29 mouse cellular contexts compared by ENCODE assay signal in genomic region chr13:26594313-26594712, GRCm38 (mm10).
A peak's percentile ranks its signal among the peaks of the same experiment; 100 is the strongest.
DNase-seq lines count a peak whose midpoint lies in the region; ATAC-seq lines count a peak whose summit lies in the region.
"Had no signal": no experiment of that assay in that cellular context is flagged by ENCODE, and none has a peak within 500 bp of the region (broad histone marks: within the 10 kb centered on the region; RNA-seq: fewer than 3 reads in every experiment).

No protein-coding gene starts in this region.

- H3K4me3 ChIP-seq in kidney, embryonic 14.5 days (ENCODE audit: low read length), result no peak overlapping the region
- H3K4me3 ChIP-seq: embryonic facial prominence, embryonic 15.5 days; heart, adult 2 months; heart, embryonic 12.5 days; hindbrain, embryonic 15.5 days; liver, embryonic 12.5 days; megakaryocyte, embryonic 14.5 days; midbrain, embryonic 15.5 days; neural tube, embryonic 12.5 days had no signal

- H3K4me2 ChIP-seq in kidney, embryonic 14.5 days (replicated peaks; ENCODE audit: low read depth, low read length), result no peak overlapping the region
- H3K4me2 ChIP-seq: embryonic facial prominence, embryonic 15.5 days; heart, embryonic 12.5 days; hindbrain, embryonic 15.5 days; liver, embryonic 12.5 days; midbrain, embryonic 15.5 days; neural tube, embryonic 12.5 days had no signal

- no peaks in the 10 kb centered on the region for H3K36me3 ChIP-seq in kidney, embryonic 14.5 days (ENCODE audit: control insufficient read depth, insufficient read depth, low read length)
- H3K36me3 ChIP-seq: embryonic facial prominence, embryonic 15.5 days; heart, embryonic 12.5 days; hindbrain, embryonic 15.5 days; liver, embryonic 12.5 days; midbrain, embryonic 15.5 days; neural tube, embryonic 12.5 days had no signal

- DNase-seq in embryo, embryonic 10.5 days (ENCODE audit: low spot score), result peak; percentile 28
- no peak for DNase-seq in embryo, embryonic 11 days
- no peak for DNase-seq in kidney, adult 18-20 months
- peak; percentile 4 for DNase-seq in lung, postnatal 10 days
- DNase-seq in lung, postnatal 36 days, result no peak
- peak; percentile 11 for DNase-seq in mesoderm, embryonic 11.5 days (ENCODE audit: low read depth, low spot score)
- DNase-seq in adrenal gland, postnatal 36 days, result no peak
- DNase-seq: adrenal gland, adult 2 months; cerebellum, adult 2 months; cerebellum, postnatal 25 days; heart, adult 2 months; heart, postnatal 4 days; kidney, adult 8-10 months; layer of hippocampus, postnatal 36 days; left cerebral cortex, postnatal 4 days; liver, postnatal 0 days; lung, postnatal 4 days; thymus, postnatal 4 days had no signal

- no peak overlapping the region for H3K27ac ChIP-seq in kidney, embryonic 14.5 days (ENCODE audit: low read depth, low read length)
- H3K27ac ChIP-seq: embryonic facial prominence, embryonic 15.5 days; heart, adult 2 months; hindbrain, embryonic 15.5 days; liver, embryonic 12.5 days; midbrain, embryonic 15.5 days; neural tube, embryonic 12.5 days had no signal

- H3K9me3 ChIP-seq in kidney, embryonic 14.5 days (ENCODE audit: control insufficient read depth, low read length), result no peaks in the 10 kb centered on the region
- H3K9me3 ChIP-seq: embryonic facial prominence, embryonic 15.5 days; heart, embryonic 12.5 days; hindbrain, embryonic 15.5 days; liver, embryonic 12.5 days; midbrain, embryonic 15.5 days; neural tube, embryonic 12.5 days had no signal

- no peak overlapping the region for H3K9ac ChIP-seq in kidney, embryonic 14.5 days (ENCODE audit: low read depth, low read length)
- H3K9ac ChIP-seq: embryonic facial prominence, embryonic 15.5 days; heart, embryonic 12.5 days; hindbrain, embryonic 15.5 days; liver, embryonic 12.5 days; liver, postnatal 0 days; midbrain, embryonic 15.5 days; neural tube, embryonic 12.5 days had no signal

- H3K27me3 ChIP-seq in kidney, embryonic 14.5 days (ENCODE audit: control insufficient read depth, insufficient read depth, low read length), result no peaks in the 10 kb centered on the region
- H3K27me3 ChIP-seq: CH12.LX; embryonic facial prominence, embryonic 15.5 days; heart, embryonic 12.5 days; hindbrain, embryonic 15.5 days; liver, embryonic 12.5 days; megakaryocyte, embryonic 14.5 days; midbrain, embryonic 15.5 days; neural tube, embryonic 12.5 days had no signal

- H3K4me1 ChIP-seq in kidney, embryonic 14.5 days (ENCODE audit: control insufficient read depth, insufficient read depth, low read length), result no peaks in the 10 kb centered on the region
- H3K4me1 ChIP-seq: embryonic facial prominence, embryonic 15.5 days; heart, embryonic 12.5 days; hindbrain, embryonic 15.5 days; liver, embryonic 12.5 days; megakaryocyte, embryonic 14.5 days; midbrain, embryonic 15.5 days; neural tube, embryonic 12.5 days had no signal

- peak; percentile 62; the same call in 1 of the 2 replicates for ATAC-seq in kidney, embryonic 14.5 days (ENCODE audit: low FRiP score, low TSS enrichment)
- ATAC-seq: activated CD4-positive, CD25-positive, alpha-beta regulatory T cell, adult 4 months; forebrain, embryonic 16.5 days; liver, embryonic 12.5 days; liver, postnatal 0 days; midbrain, embryonic 15.5 days had no signal

Comparison
In these comparisons a context has a peak if more than half of its experiments do, and no peak if none do; other contexts are left out.
1. DNase-seq: peak in embryo, embryonic 10.5 days (single experiment), lung, postnatal 10 days (single experiment) and mesoderm, embryonic 11.5 days (single experiment); none in embryo, embryonic 11 days (single experiment), kidney, adult 18-20 months (single experiment), lung, postnatal 36 days (single experiment) and adrenal gland, postnatal 36 days (0 of 2).